Mouse (Mus musculus): ENCODE measurements around the gene Pdilt. TPM values are rescaled to one million over a fixed set of nuclear protein-coding genes. Genes with fewer than 3 reads are reported as not detected.
A peak's percentile ranks its signal among the peaks of the same experiment; 100 is the strongest.

Pdilt gene
- total RNA-seq, 1 experiment, result not detected

- no peaks in the 10 kb centered on the region for H3K4me1 ChIP-seq (ENCODE audit: control insufficient read depth in 2 of 2, insufficient read depth in 2 of 2, low read length in 2 of 2, poor library complexity in 1 of 2)
- in situ Hi-C loops (cut with MboI; ENCODE audit: low sequenced_read_pairs in 2 of 2, unreplicated experiment in 2 of 2), result no loop called here
- H3K9me3 ChIP-seq (ENCODE audit: control insufficient read depth, insufficient read depth, low read depth, low read length), result no peaks in the 10 kb centered on the region
- no peak for DNase-seq (ENCODE audit: low read depth, low spot score)
- no peak overlapping the region for H3K9ac ChIP-seq (ENCODE audit: insufficient read depth, low read depth, low read length, poor library complexity, severe bottlenecking)
- TF ChIP-seq MAFK (IDR thresholded peaks at IDR 0.05; ENCODE audit: insufficient read depth, low read depth, low read length) (peak; percentile 87), CHD2 (IDR thresholded peaks at IDR 0.05; ENCODE audit: low read depth, low read length) (no peak)
- H3K4me3 ChIP-seq (ENCODE audit: insufficient read depth in 1 of 2, low read depth in 1 of 2, low read length in 2 of 2, poor library complexity in 1 of 2, severe bottlenecking in 1 of 2), result no peak overlapping the region
- no peaks in the 10 kb centered on the region for H3K36me3 ChIP-seq (ENCODE audit: control insufficient read depth, insufficient read depth, low read length, poor library complexity, severe bottlenecking)
- H3K27ac ChIP-seq (ENCODE audit: insufficient read depth, low read depth, low read length, poor library complexity, severe bottlenecking), result no peak overlapping the region
These were observed 11.1 kb upstream of the Pdilt start for GRCm38 (mm10) chr7:119534389-119534788.

DNA sequence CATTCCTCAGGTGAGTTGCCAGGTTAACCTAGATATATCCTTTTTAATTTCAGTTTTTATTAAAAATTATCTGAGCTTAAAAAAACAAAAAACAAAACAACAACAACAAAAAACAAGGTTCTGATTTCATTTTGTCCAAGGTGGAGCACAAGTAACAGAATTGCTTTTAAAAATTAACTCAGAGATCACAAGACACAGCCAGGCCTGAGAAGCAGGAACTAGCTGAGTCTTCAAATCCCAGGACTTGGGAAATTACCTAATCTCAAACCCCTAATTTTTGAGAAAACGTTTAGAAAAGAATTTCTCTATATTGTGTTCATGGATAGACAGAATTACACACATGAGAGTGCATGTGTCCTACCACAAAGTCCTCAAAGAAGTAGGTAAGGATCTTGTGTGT is 9.6 kb upstream of the Pdilt start:
- H3K9me3 ChIP-seq (ENCODE audit: control insufficient read depth, insufficient read depth, low read depth, low read length), result no peaks in the 10 kb centered on the region
- DNase-seq (ENCODE audit: low read depth, low spot score), result no peak
- TF ChIP-seq MAFK (IDR thresholded peaks at IDR 0.05; ENCODE audit: insufficient read depth, low read depth, low read length), result no peak
- no peak for TF ChIP-seq ZC3H11A (IDR thresholded peaks at IDR 0.05; ENCODE audit: borderline replicate concordance, low read depth, low read length)
- TF ChIP-seq ZNF384 (IDR thresholded peaks at IDR 0.05; ENCODE audit: low read depth, low read length), result no peak
- H3K9ac ChIP-seq (ENCODE audit: insufficient read depth, low read depth, low read length, poor library complexity, severe bottlenecking), result no peak overlapping the region
- no peak overlapping the region for H3K4me3 ChIP-seq (ENCODE audit: insufficient read depth in 1 of 2, low read depth in 1 of 2, low read length in 2 of 2, poor library complexity in 1 of 2, severe bottlenecking in 1 of 2)
- in situ Hi-C loops (cut with MboI; ENCODE audit: low sequenced_read_pairs in 2 of 2, unreplicated experiment in 2 of 2), result no loop called here
- no peak overlapping the region for H3K27ac ChIP-seq (ENCODE audit: insufficient read depth, low read depth, low read length, poor library complexity, severe bottlenecking)
- no peaks in the 10 kb centered on the region for H3K4me1 ChIP-seq (ENCODE audit: control insufficient read depth in 2 of 2, insufficient read depth in 2 of 2, low read length in 2 of 2, poor library complexity in 1 of 2)
- H3K36me3 ChIP-seq (ENCODE audit: control insufficient read depth, insufficient read depth, low read length, poor library complexity, severe bottlenecking), result no peaks in the 10 kb centered on the region

- in situ Hi-C loops (cut with MboI; ENCODE audit: low sequenced_read_pairs in 2 of 2, unreplicated experiment in 2 of 2), result no loop called here
- DNase-seq (ENCODE audit: low read depth, low spot score), result no peak
- no peak overlapping the region for H3K27ac ChIP-seq (ENCODE audit: insufficient read depth, low read depth, low read length, poor library complexity, severe bottlenecking)
- H3K9me3 ChIP-seq (ENCODE audit: control insufficient read depth, insufficient read depth, low read depth, low read length), result no peaks in the 10 kb centered on the region
- H3K4me3 ChIP-seq (ENCODE audit: insufficient read depth in 1 of 2, low read depth in 1 of 2, low read length in 2 of 2, poor library complexity in 1 of 2, severe bottlenecking in 1 of 2), result no peak overlapping the region
- H3K4me1 ChIP-seq (ENCODE audit: control insufficient read depth in 2 of 2, insufficient read depth in 2 of 2, low read length in 2 of 2, poor library complexity in 1 of 2), result no peaks in the 10 kb centered on the region
- no peaks in the 10 kb centered on the region for H3K36me3 ChIP-seq (ENCODE audit: control insufficient read depth, insufficient read depth, low read length, poor library complexity, severe bottlenecking)
- TF ChIP-seq ZNF384 (IDR thresholded peaks at IDR 0.05; ENCODE audit: low read depth, low read length) (no peak), HCFC1 (IDR thresholded peaks at IDR 0.05; ENCODE audit: borderline replicate concordance, insufficient read depth, low read length) (no peak), MAFK (IDR thresholded peaks at IDR 0.05; ENCODE audit: insufficient read depth, low read depth, low read length) (no peak), CHD2 (IDR thresholded peaks at IDR 0.05; ENCODE audit: low read depth, low read length) (no peak), ZC3H11A (IDR thresholded peaks at IDR 0.05; ENCODE audit: borderline replicate concordance, low read depth, low read length) (no peak)
- H3K9ac ChIP-seq (ENCODE audit: insufficient read depth, low read depth, low read length, poor library complexity, severe bottlenecking), result no peak overlapping the region
These were observed 5.3 kb upstream of the Pdilt start for GRCm38 (mm10) chr7:119528617-119529016.

- Histone ChIP-seq H3K9me3 (ENCODE audit: control insufficient read depth, insufficient read depth, low read depth, low read length) (no peaks in the 10 kb centered on the region), H3K27ac (ENCODE audit: insufficient read depth, low read depth, low read length, poor library complexity, severe bottlenecking) (no peak overlapping the region), H3K9ac (ENCODE audit: insufficient read depth, low read depth, low read length, poor library complexity, severe bottlenecking) (no peak overlapping the region), H3K36me3 (ENCODE audit: control insufficient read depth, insufficient read depth, low read length, poor library complexity, severe bottlenecking) (no peaks in the 10 kb centered on the region), H3K4me1 (ENCODE audit: control insufficient read depth in 2 of 2, insufficient read depth in 2 of 2, low read length in 2 of 2, poor library complexity in 1 of 2) (no peaks in the 10 kb centered on the region), H3K4me3 (ENCODE audit: insufficient read depth in 1 of 2, low read depth in 1 of 2, low read length in 2 of 2, poor library complexity in 1 of 2, severe bottlenecking in 1 of 2) (no peak overlapping the region)
- no peak for TF ChIP-seq MAFK (IDR thresholded peaks at IDR 0.05; ENCODE audit: insufficient read depth, low read depth, low read length)
- no peak for TF ChIP-seq CHD2 (IDR thresholded peaks at IDR 0.05; ENCODE audit: low read depth, low read length)
- TF ChIP-seq ZC3H11A (IDR thresholded peaks at IDR 0.05; ENCODE audit: borderline replicate concordance, low read depth, low read length), result no peak
- TF ChIP-seq HCFC1 (IDR thresholded peaks at IDR 0.05; ENCODE audit: borderline replicate concordance, insufficient read depth, low read length), result no peak
- TF ChIP-seq ZNF384 (IDR thresholded peaks at IDR 0.05; ENCODE audit: low read depth, low read length), result no peak
- no peak for DNase-seq (ENCODE audit: low read depth, low spot score)
- in situ Hi-C loops (cut with MboI; ENCODE audit: low sequenced_read_pairs in 2 of 2, unreplicated experiment in 2 of 2), result no loop called here
These were observed 4.3 kb upstream of the Pdilt start for GRCm38 (mm10) chr7:119527548-119527947.

DNA sequence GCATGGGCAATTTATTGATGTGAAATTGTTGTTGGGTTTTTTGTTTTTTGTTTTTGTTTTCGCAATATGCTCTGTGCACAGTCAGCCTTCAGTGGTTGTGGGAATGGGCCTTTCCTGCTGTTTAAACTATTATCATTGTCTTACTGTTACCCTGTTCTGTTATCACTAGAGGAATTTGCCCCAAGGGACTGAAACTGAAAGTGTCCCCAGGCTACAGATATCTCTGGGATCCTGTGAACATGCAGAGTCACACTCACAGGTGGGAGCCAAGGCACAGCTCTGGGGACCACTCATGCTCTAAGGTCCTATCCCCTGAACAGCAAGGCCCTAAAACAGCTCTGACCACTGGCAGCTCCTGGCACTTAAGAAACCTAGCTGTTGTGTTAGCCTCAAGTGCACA is 3.8 kb upstream of the Pdilt start:
- no peak overlapping the region for H3K9ac ChIP-seq (ENCODE audit: insufficient read depth, low read depth, low read length, poor library complexity, severe bottlenecking)
- no peaks in the 10 kb centered on the region for H3K4me1 ChIP-seq (ENCODE audit: control insufficient read depth in 2 of 2, insufficient read depth in 2 of 2, low read length in 2 of 2, poor library complexity in 1 of 2)
- TF ChIP-seq CHD2 (IDR thresholded peaks at IDR 0.05; ENCODE audit: low read depth, low read length) (no peak), HCFC1 (IDR thresholded peaks at IDR 0.05; ENCODE audit: borderline replicate concordance, insufficient read depth, low read length) (no peak), ZC3H11A (IDR thresholded peaks at IDR 0.05; ENCODE audit: borderline replicate concordance, low read depth, low read length) (no peak), ZNF384 (IDR thresholded peaks at IDR 0.05; ENCODE audit: low read depth, low read length) (no peak), MAFK (IDR thresholded peaks at IDR 0.05; ENCODE audit: insufficient read depth, low read depth, low read length) (no peak)
- no peaks in the 10 kb centered on the region for H3K9me3 ChIP-seq (ENCODE audit: control insufficient read depth, insufficient read depth, low read depth, low read length)
- DNase-seq (ENCODE audit: low read depth, low spot score), result no peak
- H3K4me3 ChIP-seq (ENCODE audit: insufficient read depth in 1 of 2, low read depth in 1 of 2, low read length in 2 of 2, poor library complexity in 1 of 2, severe bottlenecking in 1 of 2), result no peak overlapping the region
- in situ Hi-C loops (cut with MboI; ENCODE audit: low sequenced_read_pairs in 2 of 2, unreplicated experiment in 2 of 2), result no loop called here
- no peak overlapping the region for H3K27ac ChIP-seq (ENCODE audit: insufficient read depth, low read depth, low read length, poor library complexity, severe bottlenecking)
- no peaks in the 10 kb centered on the region for H3K36me3 ChIP-seq (ENCODE audit: control insufficient read depth, insufficient read depth, low read length, poor library complexity, severe bottlenecking)
